Mouse (Mus musculus) liver, postnatal 0 days (tissue): ENCODE data around the gene Tars2. TPM values are rescaled to one million over a fixed set of nuclear protein-coding genes. Genes with fewer than 3 reads are reported as not detected.

ENCODE experiments used
- ATAC-seq: fragments of 200-750 bp; cut with Nextera tagmentation; 2 replicates; pipeline ENCODE4 v1.8.0; 2017; ENCODE audit warnings: mild to moderate bottlenecking, moderate library complexity
- DNase-seq: peaks from one replicate; pipeline ENCODE4 v3.0.0-alpha.2; 2016
- H3K27ac ChIP-seq: fragments of 300-500 bp; sonication (generic); 2 replicates; pipeline ENCODE4 v1.5.1; 2014; ENCODE audit warnings: antibody characterized with exemption, moderate library complexity, mild to moderate bottlenecking, low read depth
- H3K27me3 ChIP-seq: fragments of 300-500 bp; sonication (generic); 2 replicates; pipeline ENCODE4 v1.6.1; 2014; ENCODE audit warnings: low read length, control low read depth, mixed read lengths; ENCODE audit not compliant: insufficient read depth
- H3K36me3 ChIP-seq: fragments of 300-500 bp; sonication (generic); replicated peaks from 2 replicates; pipeline ENCODE4 v1.6.1; 2014; ENCODE audit warnings: mild to moderate bottlenecking, control low read depth, low read length, moderate library complexity, mixed read lengths; ENCODE audit not compliant: insufficient read depth
- H3K4me1 ChIP-seq: fragments of 300-500 bp; sonication (generic); 2 replicates; pipeline ENCODE4 v1.6.1; 2014; ENCODE audit warnings: antibody characterized with exemption, mild to moderate bottlenecking, control low read depth; ENCODE audit not compliant: insufficient read depth
- H3K4me2 ChIP-seq: fragments of 300-500 bp; sonication (generic); 2 replicates; pipeline ENCODE4 v1.6.1; 2014; ENCODE audit warnings: low read depth, mild to moderate bottlenecking, low read length, moderate library complexity, mixed read lengths
- H3K4me3 ChIP-seq: fragments of 300-500 bp; sonication (generic); 2 replicates; pipeline ENCODE4 v1.5.1; 2014; ENCODE audit warnings: low read depth, low read length
- H3K9ac ChIP-seq: fragments of 300-500 bp; sonication (generic); replicated peaks from 2 replicates; pipeline ENCODE4 v1.6.1; 2014; ENCODE audit warnings: mild to moderate bottlenecking, moderate library complexity
- H3K9me3 ChIP-seq: fragments of 300-500 bp; sonication (generic); 2 replicates; pipeline ENCODE4 v1.6.1; 2016; ENCODE audit warnings: mild to moderate bottlenecking, control low read depth, low read length, mixed read lengths
- CTCF ChIP-seq: sonication (generic); IDR thresholded peaks from 2 replicates; pipeline ENCODE4 v1.5.1; 2016; ENCODE audit warnings: antibody characterized with exemption, low read depth
- EP300 ChIP-seq: IDR thresholded peaks from 2 replicates; pipeline ENCODE4 v1.6.1; 2016; ENCODE audit warnings: antibody characterized with exemption, low read depth, mild to moderate bottlenecking
- WGBS: fragments of 180-500 bp; shearing (Covaris S2); extraction: QIAGEN DNeasy Blood & Tissue Kit; methylation state at CpG from one replicate; pipeline ENCODE4 v1.1.7; 2014; ENCODE audit not compliant: insufficient replicate concordance; 5-methylcytosine and 5-hydroxymethylcytosine counted together
- polyA plus RNA-seq: library from polyadenylated mRNA; unstranded; fragments of >200 nt; fragmentation: Nextera tagmentation; extraction: Ambion mirVana; gene quantifications from 2 replicates; pipeline ENCODE4 v1.2.1, GENCODE M21; 2015

Tars2 gene
- polyA plus RNA-seq, 1 experiment from 2014 or later = 21.0 TPM

DNA sequence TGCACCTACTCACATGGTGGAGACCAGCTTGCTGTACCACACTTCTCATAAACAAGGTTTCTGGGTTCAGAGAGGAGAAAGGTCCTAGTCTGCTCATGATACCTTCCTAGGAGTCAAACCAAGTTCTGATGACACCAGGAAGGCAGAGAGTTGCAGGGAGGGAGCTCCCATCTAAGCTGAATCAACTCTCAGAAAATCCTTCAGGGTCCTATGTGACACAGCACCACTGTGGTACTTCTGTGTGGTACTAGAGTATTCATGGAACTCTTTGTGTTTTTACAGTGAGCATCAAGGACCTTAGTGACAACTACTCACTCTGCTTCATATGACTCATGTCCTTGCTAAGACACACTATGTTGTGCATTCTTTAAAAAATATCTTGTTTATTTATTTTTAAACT is 650 bp upstream of the Tars2 start:
- no peak overlapping the region for H3K27ac ChIP-seq
- no peaks in the 10 kb centered on the region for H3K9me3 ChIP-seq
- no peaks in the 10 kb centered on the region for H3K4me1 ChIP-seq
- no peak overlapping the region for H3K9ac ChIP-seq
- no peaks in the 10 kb centered on the region for H3K27me3 ChIP-seq
- ATAC-seq = no peak
- H3K4me3 ChIP-seq = no peak overlapping the region
- peaks cover 22% of the 10 kb centered on the region for H3K36me3 ChIP-seq
- TF ChIP-seq CTCF (no peak), EP300 (no peak)
- no peak for DNase-seq
- H3K4me2 ChIP-seq = no peak overlapping the region

GRCm38 (mm10) chr3:95758467-95759218 is 1.4 kb downstream of the Tars2 start:
- Histone ChIP-seq H3K4me3 (no peak overlapping the region), H3K4me1 (peaks cover 4% of the 10 kb centered on the region; the same call in 1 of the 2 replicates), H3K27ac (no peak overlapping the region), H3K4me2 (no peak overlapping the region), H3K9ac (no peak overlapping the region), H3K27me3 (no peaks in the 10 kb centered on the region), H3K36me3 (peaks cover 2% of the 10 kb centered on the region), H3K9me3 (no peaks in the 10 kb centered on the region)
- no peak for DNase-seq
- WGBS = 49% methylated on average over 9 of the region's 9 CpGs
- no peak for ATAC-seq
- TF ChIP-seq CTCF = no peak
- no peak for TF ChIP-seq EP300

- no peak for DNase-seq
- Histone ChIP-seq H3K9me3 (no peaks in the 10 kb centered on the region), H3K27me3 (no peaks in the 10 kb centered on the region), H3K9ac (no peak overlapping the region), H3K27ac (no peak overlapping the region), H3K4me3 (no peak overlapping the region), H3K4me1 (peaks cover 7% of the 10 kb centered on the region; the same call in 1 of the 2 replicates), H3K4me2 (no peak overlapping the region), H3K36me3 (peaks cover 7% of the 10 kb centered on the region)
- WGBS = 76% methylated on average over 2 of the region's 2 CpGs
- TF ChIP-seq EP300 (no peak), CTCF (no peak)
- no peak for ATAC-seq
These were observed 3.2 kb downstream of the Tars2 start for GRCm38 (mm10) chr3:95756808-95757207.

- Histone ChIP-seq H3K27me3 (no peaks in the 10 kb centered on the region), H3K27ac (peak overlapping the region; percentile 75), H3K9ac (peak overlapping the region; percentile 77), H3K4me3 (peak overlapping the region; percentile 79), H3K4me2 (peak overlapping the region; percentile 86), H3K9me3 (no peaks in the 10 kb centered on the region), H3K36me3 (peaks cover 26% of the 10 kb centered on the region), H3K4me1 (peaks cover 7% of the 10 kb centered on the region; the same call in 1 of the 2 replicates)
- DNase-seq (peak; percentile 91), ATAC-seq (peak; percentile 100)
- TF ChIP-seq CTCF (no peak), EP300 (peak; percentile 59)
- WGBS = under 1% methylated on average over 30 of the region's 30 CpGs
These were observed 5.4 kb downstream of the Tars2 start for GRCm38 (mm10) chr3:95754345-95755206.

GRCm38 (mm10) chr3:95752935-95753334 is 7.1 kb downstream of the Tars2 start:
- WGBS = 77% methylated on average over 3 of the region's 3 CpGs
- ATAC-seq = no peak

GRCm38 (mm10) chr3:95740406-95740805 is 19.6 kb downstream of the Tars2 start:
- no peaks in the 10 kb centered on the region for H3K27me3 ChIP-seq
- H3K9me3 ChIP-seq = no peaks in the 10 kb centered on the region
- no peak overlapping the region for H3K4me3 ChIP-seq
- peaks cover 36% of the 10 kb centered on the region for H3K36me3 ChIP-seq
- DNase-seq (peak; percentile 63), ATAC-seq (peak; percentile 73)
- H3K27ac ChIP-seq = peak overlapping the region; percentile 31
- no peak overlapping the region for H3K4me2 ChIP-seq
- H3K4me1 ChIP-seq = peaks cover 4% of the 10 kb centered on the region; the same call in 1 of the 2 replicates
- WGBS = 32% methylated on average over 8 of the region's 8 CpGs
- H3K9ac ChIP-seq = no peak overlapping the region
- TF ChIP-seq EP300 = no peak
- TF ChIP-seq CTCF = no peak

More at GRCm38 (mm10) chr3:95752935-95753334, 7.1 kb downstream of the Tars2 start:
- Histone ChIP-seq H3K9ac (no peak overlapping the region), H3K4me1 (peaks cover 7% of the 10 kb centered on the region; the same call in 1 of the 2 replicates), H3K9me3 (no peaks in the 10 kb centered on the region), H3K36me3 (peaks cover 41% of the 10 kb centered on the region), H3K4me2 (no peak overlapping the region), H3K4me3 (no peak overlapping the region), H3K27ac (no peak overlapping the region), H3K27me3 (no peaks in the 10 kb centered on the region)
- DNase-seq = no peak
- no peak for TF ChIP-seq CTCF
- no peak for TF ChIP-seq EP300
